Mouse (Mus musculus): ENCODE results near the gene Dmrta2. TPM values are rescaled to one million over a fixed set of nuclear protein-coding genes. Genes with fewer than 3 reads are reported as not detected.

The Dmrta2 gene
- polyA plus RNA-seq, 1 experiment from 2014 or later = not detected

DNA sequence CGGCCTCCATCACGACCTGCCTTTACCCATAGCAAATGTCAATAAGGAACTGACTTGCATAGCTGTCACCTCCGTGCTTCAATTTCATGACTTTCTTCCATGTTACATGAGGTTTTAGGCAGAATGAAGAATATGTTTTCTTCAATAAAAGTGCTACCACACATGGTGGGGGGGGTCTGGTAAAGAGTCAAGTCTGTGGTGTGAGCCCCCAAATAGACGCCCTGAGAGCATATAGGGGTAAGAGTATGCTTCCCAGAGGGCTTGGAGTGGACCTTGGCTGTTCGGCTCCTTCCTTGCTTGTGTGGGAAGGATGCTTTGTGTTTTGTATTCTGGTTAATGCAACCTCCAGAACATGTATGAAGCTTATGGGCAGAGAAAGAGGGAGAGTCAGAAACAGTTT lies 8.3 kb upstream of the Dmrta2 start:
- H3K4me1 ChIP-seq (replicated peaks) = peaks cover 3% of the 10 kb centered on the region
- H3K9me3 ChIP-seq (replicated peaks) = no peaks in the 10 kb centered on the region
- ATAC-seq (replicated peaks; ENCODE audit: insufficient number of reproducible peaks, insufficient read depth, low FRiP score, low read depth) = no peak
- no peak overlapping the region for H3K4me2 ChIP-seq
- no peaks in the 10 kb centered on the region for H3K36me3 ChIP-seq
- no peak overlapping the region for H3K9ac ChIP-seq
- peaks cover 43% of the 10 kb centered on the region for H3K27me3 ChIP-seq
- no peak overlapping the region for H3K27ac ChIP-seq
- 82% methylated on average over 5 of the region's 5 CpGs for WGBS
- H3K4me3 ChIP-seq = no peak overlapping the region

DNA sequence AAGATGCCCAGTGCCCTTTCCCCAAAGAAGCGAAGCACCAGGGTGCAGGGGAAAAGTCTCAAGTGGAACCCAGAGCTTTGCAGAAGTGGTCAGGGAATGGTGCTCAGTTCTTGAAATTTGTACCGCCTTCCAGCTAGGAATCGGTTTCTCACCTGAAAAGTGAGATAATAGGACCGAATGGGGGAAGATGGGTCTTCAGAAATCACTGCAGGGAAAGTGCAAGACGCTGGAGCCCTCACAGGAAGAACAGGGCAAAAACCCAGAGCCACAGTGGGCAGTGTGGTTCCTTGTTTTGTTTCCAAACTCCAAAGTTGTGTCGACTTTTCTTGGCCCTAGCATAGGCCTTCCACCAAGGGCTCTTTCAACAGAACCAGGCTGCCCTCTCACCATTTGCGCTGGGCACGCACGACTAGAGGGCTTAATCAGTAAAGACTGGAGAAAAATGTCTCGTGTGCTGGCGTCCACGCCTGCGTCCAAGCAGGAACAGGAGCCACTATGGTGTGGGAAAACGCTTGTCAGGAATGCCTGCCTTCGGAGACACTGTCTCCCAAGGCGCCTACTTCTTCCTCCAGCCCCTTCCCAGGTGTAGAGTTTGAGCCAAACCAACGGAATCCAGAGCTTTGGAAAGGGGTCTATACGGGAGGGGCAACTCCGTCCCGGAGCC lies 3.7 kb upstream of the Dmrta2 start:
- H3K9me3 ChIP-seq (replicated peaks) = peaks cover 2% of the 10 kb centered on the region; the same call in 1 of the 2 replicates
- no peak overlapping the region for H3K9ac ChIP-seq
- peak overlapping the region; percentile 25; the same call in 1 of the 2 replicates for H3K4me3 ChIP-seq
- peaks cover 88% of the 10 kb centered on the region for H3K27me3 ChIP-seq
- ATAC-seq (replicated peaks; ENCODE audit: insufficient number of reproducible peaks, insufficient read depth, low FRiP score, low read depth) = no peak
- no peak overlapping the region for H3K27ac ChIP-seq
- WGBS = 3% methylated on average over 20 of the region's 20 CpGs
- H3K4me2 ChIP-seq = no peak overlapping the region
- peaks cover 30% of the 10 kb centered on the region for H3K4me1 ChIP-seq (replicated peaks)
- H3K36me3 ChIP-seq = no peaks in the 10 kb centered on the region

DNA sequence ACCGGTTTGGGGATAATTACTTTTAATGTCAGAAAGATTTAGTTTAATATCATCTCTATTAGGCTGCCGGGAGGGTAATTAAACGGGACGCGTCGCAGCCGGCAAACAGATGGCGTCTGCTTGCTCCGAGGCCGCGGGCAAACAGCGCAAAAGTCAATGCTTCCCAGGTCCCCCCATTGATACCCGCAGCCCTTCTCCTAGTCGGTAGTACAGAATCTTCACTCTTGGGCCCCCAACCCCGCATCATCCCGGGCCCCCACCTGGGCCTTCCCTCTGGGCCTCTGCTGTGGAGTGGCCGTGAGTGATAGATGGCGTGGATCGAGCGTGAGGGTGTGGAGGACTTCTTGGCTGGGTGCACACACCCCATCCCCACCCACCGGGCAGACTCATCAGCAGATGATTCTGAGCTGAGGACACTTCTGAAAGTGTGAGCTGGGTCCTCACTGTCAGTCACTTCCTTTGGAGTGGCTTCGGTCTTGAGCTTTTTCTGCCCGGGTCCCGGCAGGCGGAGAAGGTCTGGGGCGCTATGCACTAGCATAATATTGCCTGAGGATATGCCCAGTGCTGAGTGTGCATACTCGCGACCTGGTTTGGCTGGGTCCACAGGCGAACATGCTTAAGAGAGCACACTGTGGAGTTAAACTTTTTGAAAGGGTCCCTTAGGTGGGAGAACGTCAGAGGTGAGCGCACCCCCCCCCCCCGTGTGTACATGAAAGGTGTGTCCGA lies 3.0 kb upstream of the Dmrta2 start:
- Histone ChIP-seq H3K4me1 (replicated peaks) (peaks cover 34% of the 10 kb centered on the region), H3K4me2 (0 out of 2 replicates have a peak overlapping the region, but pooled peaks have one; percentile 32), H3K27ac (no peak overlapping the region), H3K9ac (no peak overlapping the region), H3K27me3 (peaks cover 92% of the 10 kb centered on the region), H3K9me3 (replicated peaks) (peaks cover 2% of the 10 kb centered on the region; the same call in 1 of the 2 replicates), H3K36me3 (no peaks in the 10 kb centered on the region), H3K4me3 (peak overlapping the region; percentile 25)
- WGBS = 1% methylated on average over 33 of the region's 33 CpGs
- no peak for ATAC-seq (replicated peaks; ENCODE audit: insufficient number of reproducible peaks, insufficient read depth, low FRiP score, low read depth)

DNA sequence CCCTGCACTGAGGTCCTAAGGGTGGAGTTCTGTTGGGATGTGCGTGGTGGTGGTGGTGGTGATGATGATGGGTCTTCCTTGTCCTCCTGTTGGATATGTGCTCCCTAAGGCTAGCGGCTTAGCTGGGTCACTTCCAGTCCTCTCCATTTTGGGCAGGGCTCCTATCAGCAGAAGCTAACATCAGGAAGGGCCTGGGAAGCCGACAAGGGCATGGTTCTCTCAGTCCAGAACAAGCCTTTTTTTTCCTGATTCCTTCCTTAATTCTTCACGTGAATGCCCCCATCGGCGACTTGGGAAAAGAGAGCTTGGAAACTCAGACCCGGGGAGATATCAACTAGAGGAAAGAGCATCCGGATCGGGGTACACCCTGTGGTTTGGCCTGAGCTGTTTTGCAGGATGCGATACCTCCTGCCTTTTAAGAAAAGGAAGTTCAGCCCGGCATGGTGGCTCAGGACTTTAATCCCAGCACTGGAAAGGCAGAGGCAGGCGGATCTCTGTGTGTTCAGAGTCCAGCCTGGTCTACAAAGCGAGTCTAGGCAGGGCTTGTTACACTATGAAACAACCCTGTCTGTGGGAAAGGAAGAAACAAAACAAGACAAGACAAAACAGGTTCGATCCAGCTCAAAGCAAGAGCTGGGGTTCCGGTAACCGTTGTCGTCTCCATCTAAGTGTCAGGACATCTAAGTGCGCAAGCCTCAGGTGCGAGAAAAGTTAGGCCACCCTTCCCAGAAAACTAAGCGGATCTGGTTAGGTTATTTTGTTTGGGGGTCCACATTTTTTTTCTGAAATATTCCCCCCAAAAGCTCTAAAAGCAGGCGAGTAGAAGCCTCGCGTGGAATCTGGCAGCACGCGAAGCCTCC lies 2.2 kb upstream of the Dmrta2 start:
- H3K4me2 ChIP-seq = no peak overlapping the region
- 9% methylated on average over 25 of the region's 25 CpGs for WGBS
- peaks cover 2% of the 10 kb centered on the region; the same call in 1 of the 2 replicates for H3K9me3 ChIP-seq (replicated peaks)
- no peaks in the 10 kb centered on the region for H3K36me3 ChIP-seq
- H3K4me1 ChIP-seq (replicated peaks) = peaks cover 39% of the 10 kb centered on the region
- H3K27ac ChIP-seq = no peak overlapping the region
- H3K4me3 ChIP-seq = no peak overlapping the region
- H3K9ac ChIP-seq = no peak overlapping the region
- peaks cover 97% of the 10 kb centered on the region for H3K27me3 ChIP-seq
- ATAC-seq (replicated peaks; ENCODE audit: insufficient number of reproducible peaks, insufficient read depth, low FRiP score, low read depth) = no peak

DNA sequence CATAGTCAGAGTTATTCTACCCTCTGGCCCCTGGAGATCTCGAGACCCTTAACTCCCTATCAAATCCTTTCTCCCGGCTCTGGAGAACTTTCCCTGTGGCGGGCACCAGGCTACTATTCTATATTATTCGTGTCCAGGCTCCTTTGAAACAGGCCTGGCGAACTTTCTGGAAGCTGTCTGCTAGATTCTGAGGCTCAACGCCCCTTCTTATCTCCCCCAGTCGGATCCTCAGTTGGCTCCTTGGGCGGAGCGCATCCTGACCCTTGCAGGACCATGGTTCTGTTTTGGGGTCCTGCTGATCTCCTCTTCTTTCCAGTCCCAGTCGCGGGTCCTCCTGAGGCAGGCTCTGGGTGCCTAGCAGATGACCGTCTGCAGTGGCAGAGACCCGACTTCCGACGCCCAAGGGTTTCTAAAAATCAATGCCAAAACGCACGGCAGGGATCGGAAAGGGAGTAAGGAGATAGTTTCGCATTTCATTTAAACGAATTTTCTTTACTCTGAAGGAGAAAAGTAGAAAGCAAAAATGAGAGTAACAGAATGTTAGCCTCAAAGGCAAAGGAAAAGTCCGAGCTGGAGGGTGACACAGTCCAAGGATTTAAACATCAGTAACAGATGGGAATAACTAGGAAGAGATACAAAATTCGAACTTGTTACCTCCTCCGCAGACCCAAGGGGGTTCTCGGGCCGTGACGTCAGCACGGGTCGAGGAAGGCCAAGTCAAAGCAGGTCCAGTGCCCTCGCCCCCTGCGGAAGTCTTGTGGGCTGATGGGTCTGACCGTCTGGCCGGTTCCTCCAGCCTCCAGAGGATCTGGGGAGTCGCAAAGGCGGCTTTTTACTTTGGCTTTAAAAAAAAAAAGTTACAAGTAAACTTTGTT lies 1.3 kb upstream of the Dmrta2 start:
- Histone ChIP-seq H3K4me1 (replicated peaks) (peaks cover 40% of the 10 kb centered on the region), H3K36me3 (no peaks in the 10 kb centered on the region), H3K9me3 (replicated peaks) (peaks cover 2% of the 10 kb centered on the region; the same call in 1 of the 2 replicates), H3K4me2 (no peak overlapping the region), H3K27ac (no peak overlapping the region), H3K9ac (no peak overlapping the region), H3K4me3 (peak overlapping the region; percentile 6; the same call in 1 of the 2 replicates), H3K27me3 (peaks cover 97% of the 10 kb centered on the region)
- ATAC-seq (replicated peaks; ENCODE audit: insufficient number of reproducible peaks, insufficient read depth, low FRiP score, low read depth) = no peak
- 2% methylated on average over 34 of the region's 34 CpGs for WGBS

DNA sequence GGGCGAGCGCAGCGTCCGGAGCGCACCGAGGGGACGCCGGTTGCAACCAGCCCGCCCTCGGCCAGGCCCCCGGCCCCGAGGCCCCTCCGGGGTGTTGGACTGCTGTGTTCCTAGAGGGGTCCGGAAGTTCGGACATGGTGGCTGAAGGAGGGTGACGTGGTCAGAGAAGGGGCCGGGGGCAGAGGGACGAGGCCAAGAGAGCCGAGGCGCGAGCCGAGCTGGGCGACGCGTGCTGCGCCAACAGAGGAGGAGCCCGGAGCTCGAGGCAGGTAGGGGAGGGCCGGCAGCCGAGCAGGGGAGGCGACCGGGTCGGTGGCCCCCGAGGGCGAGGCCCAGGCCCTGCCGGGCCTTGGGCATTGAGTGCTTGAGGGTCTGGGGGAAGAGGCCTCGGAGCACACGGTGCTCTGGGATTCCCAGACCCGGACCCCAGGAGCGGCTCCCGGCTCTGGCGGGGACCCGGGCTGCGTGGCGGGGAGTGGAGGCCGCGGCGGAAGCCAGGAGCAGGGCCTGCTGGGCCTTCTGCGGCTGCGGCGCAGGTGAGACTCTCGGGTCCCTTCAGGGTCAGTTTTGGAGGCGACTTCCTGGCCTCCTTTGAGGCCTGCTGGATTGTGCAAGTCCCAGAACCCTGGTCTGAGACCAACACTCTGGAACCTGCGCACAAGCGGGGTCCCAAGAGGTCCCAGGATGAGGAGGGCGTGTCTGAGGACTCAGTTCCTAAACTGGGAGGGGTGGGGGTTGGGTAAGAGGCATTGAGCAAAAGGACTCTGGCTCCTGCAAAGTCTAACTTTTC lies 410 bp downstream of the Dmrta2 start:
- H3K9ac ChIP-seq = 0 out of 2 replicates have a peak overlapping the region, but pooled peaks have one; percentile 15
- H3K27me3 ChIP-seq = peaks cover 98% of the 10 kb centered on the region
- H3K4me3 ChIP-seq = peak overlapping the region; percentile 50
- H3K4me2 ChIP-seq = peak overlapping the region; percentile 79
- H3K27ac ChIP-seq = no peak overlapping the region
- no peak; the same call in 1 of the 2 replicates for ATAC-seq (replicated peaks; ENCODE audit: insufficient number of reproducible peaks, insufficient read depth, low FRiP score, low read depth)
- H3K36me3 ChIP-seq = no peaks in the 10 kb centered on the region
- 1% methylated on average over 56 of the region's 56 CpGs for WGBS
- H3K9me3 ChIP-seq (replicated peaks) = peaks cover 2% of the 10 kb centered on the region; the same call in 1 of the 2 replicates
- H3K4me1 ChIP-seq (replicated peaks) = peaks cover 54% of the 10 kb centered on the region

DNA sequence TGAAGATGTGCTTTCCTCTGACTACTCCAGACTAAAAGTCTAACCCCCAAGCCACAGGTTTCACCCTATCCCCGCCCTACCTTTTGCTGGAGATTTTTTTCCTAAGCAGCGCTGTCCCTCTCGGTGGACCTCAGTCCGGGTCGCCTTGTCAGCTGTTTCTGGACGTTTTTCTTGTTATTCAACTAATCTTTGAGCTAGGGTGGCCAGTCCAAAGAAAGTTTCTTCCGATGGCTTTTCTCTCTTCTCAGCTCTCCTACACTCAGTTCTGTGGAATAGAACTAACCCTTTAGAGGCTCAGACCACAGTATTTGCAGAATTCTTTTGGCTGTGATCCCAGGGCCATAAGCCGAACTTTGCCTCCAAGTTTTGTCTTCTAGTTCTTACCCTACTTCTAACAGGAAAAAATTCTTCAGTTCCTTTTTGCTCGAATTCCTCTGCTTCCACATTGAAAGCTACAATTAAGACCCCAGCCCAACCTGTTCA lies 1.0 kb downstream of the Dmrta2 start:
- Histone ChIP-seq H3K9me3 (replicated peaks) (peaks cover 2% of the 10 kb centered on the region; the same call in 1 of the 2 replicates), H3K27ac (no peak overlapping the region), H3K36me3 (no peaks in the 10 kb centered on the region), H3K4me3 (peak overlapping the region; percentile 50; the same call in 1 of the 2 replicates), H3K4me1 (replicated peaks) (peaks cover 61% of the 10 kb centered on the region), H3K4me2 (peak overlapping the region; percentile 79; the same call in 1 of the 2 replicates), H3K9ac (no peak overlapping the region), H3K27me3 (peaks cover 98% of the 10 kb centered on the region)
- ATAC-seq (replicated peaks; ENCODE audit: insufficient number of reproducible peaks, insufficient read depth, low FRiP score, low read depth) = no peak
- WGBS = 3% methylated on average over 9 of the region's 9 CpGs

DNA sequence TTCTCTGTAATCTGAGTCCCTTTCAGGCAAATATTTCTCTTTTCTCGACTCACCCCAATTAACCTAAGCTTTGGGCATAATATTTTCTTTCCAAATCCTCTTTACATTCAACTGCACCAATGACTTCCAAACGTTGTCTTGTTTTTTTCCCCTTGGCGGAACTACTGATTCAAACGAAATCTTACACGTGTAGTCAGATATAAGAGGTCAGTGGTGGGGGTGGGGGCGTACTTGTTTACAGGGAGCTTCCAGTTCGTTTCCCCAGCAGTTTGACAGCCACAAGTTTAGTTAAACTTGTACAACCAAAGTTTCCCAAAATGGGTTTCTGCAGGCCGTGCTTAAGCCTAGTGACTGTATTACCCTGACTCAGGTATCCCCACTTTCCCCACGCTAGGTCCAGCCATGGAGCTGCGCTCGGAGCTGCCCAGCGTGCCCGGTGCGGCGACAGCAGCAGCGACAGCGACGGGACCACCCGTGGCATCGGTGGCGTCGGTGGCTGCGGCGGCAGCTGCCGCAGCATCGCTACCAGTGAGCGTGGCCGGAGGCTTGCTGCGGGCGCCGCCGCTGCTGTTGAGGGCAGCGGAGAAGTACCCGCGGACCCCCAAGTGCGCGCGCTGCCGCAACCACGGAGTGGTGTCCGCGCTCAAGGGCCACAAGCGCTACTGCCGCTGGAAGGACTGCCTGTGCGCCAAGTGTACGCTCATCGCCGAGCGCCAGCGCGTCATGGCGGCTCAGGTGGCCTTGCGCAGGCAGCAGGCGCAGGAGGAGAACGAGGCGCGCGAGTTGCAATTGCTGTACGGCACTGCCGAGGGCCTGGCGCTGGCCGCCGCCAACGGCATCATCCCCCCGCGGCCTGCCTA lies 1.8 kb downstream of the Dmrta2 start:
- Histone ChIP-seq H3K4me1 (replicated peaks) (peaks cover 59% of the 10 kb centered on the region), H3K4me3 (peak overlapping the region; percentile 35), H3K36me3 (no peaks in the 10 kb centered on the region), H3K4me2 (peak overlapping the region; percentile 52), H3K27ac (no peak overlapping the region), H3K9ac (no peak overlapping the region), H3K9me3 (replicated peaks) (peaks cover 2% of the 10 kb centered on the region; the same call in 1 of the 2 replicates), H3K27me3 (peaks cover 97% of the 10 kb centered on the region)
- no peak for ATAC-seq (replicated peaks; ENCODE audit: insufficient number of reproducible peaks, insufficient read depth, low FRiP score, low read depth)
- whole genome bisulfite sequencing = 2% methylated on average over 66 of the region's 66 CpGs
